Mouse (Mus musculus) left cerebral cortex, postnatal 14 days (tissue): ENCODE data around the gene Zbtb25. TPM values are rescaled to one million over a fixed set of nuclear protein-coding genes. Genes with fewer than 3 reads are reported as not detected.

Experiments used
- DNase-seq, 2 experiments: peaks; one replicate each; pipeline ENCODE4 v3.0.0; 2021 to 2022; ENCODE audit warnings: low spot score in 2 of 2, mixed read lengths in 1 of 2
- intact Hi-C: fragments of 180-260 bp; cut with DNase I; formaldehyde crosslinking; loops from one replicate; pipeline ENCODE4 v1.15.1; 2025
- total RNA-seq, 2 experiments: library from RNA; stranded (reverse); gene quantifications; 2 replicates each; pipeline ENCODE4 v1.2.3; 2021

Gene Zbtb25
- total RNA-seq, 2 experiments from 2014 or later = 17.0 to 18.0 TPM

DNA sequence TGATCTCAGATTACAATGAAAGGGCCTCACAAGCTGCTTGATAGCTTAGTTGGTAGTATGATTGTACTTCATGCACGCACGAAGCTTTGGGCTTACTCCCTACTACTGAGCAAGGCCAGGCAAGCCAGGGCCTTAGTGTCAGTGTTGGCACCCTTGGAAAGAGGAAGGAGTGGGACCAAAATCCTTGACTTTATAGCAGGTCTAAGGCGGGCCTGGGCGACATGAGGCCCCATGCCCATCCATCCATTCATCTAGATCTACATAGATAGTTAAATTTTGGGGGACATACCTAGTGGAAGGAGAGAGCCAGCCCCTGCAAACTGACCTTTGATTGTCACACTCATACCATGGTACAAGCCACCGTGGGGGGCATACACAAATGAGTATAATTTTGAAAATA is 61.0 kb downstream of the Zbtb25 start:
- intact Hi-C loops = no loop called here
- no peak for DNase-seq

DNA sequence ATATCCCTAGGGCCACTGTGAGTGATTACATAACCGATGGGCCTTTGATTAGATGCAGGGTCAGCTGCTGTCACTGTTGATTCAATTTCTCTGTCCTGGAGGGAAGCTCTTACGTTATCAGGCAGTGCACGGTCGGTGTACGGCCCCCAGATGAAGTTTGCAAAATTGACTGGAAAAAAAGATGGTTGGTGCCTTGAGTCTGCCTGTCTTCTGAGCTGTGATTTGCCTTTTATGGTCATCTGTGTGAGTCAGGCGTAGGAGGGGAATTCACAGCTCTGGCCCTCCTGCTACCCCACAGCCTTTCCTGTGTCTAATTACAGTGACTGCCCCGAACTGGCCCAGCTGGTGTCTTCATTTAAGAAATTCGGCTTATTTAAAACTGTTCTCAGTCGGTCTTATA is 61.4 kb downstream of the Zbtb25 start:
- peak; percentile 49 to 78 for DNase-seq
- intact Hi-C loops = no loop called here

DNA sequence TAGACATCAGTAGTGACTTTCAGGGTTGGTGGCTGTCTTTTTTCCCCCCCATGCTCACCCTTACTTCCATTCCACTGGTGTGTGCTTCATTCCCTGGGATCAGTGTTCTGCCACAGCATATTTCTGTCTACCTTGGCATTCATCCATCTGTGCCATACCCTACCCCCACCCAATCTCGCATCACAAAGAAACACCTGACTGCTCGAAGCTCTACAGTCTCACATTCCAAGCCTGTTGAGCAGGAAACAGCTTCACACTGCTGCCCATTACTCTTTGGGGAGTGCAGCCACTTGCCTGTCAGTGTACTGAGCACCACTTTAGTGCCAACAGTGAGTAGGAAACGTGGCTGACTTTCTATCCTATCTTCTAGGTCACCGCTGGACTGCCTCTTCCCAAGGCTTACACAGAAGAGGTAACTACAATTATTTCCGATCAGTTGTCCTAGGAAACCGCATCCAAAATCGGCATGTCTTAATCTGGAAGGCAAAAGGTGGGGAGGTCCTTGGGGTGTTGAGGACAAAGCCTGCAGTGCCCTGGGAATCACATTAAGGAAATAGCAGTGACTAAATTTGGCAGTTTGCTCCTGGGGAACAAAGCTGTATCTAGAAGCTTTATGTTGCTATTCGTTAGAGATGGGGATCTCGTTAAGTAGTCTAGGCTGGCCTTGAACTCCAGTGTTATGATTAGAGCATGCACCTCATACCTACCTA is 62.4 kb downstream of the Zbtb25 start:
- intact Hi-C loops = no loop called here

DNA sequence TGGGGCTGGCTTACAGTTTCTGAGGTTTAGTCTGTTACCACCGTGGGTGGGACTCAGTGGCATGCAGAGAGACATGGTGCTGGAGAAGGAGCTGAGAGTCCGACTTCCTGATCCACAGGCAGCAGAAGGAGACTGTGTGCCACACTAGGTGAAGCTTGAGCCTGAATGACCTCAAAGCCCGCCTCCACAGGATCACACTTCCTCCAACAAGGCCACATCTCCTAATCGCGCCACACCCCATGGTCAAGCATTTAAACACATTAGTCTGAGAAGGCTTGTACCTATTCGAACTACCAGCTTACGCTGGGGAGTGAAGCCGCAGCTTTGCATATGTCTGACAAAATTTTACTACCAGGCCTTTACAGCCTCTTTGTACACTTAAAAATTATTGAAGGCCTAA is 64.3 kb downstream of the Zbtb25 start:
- no peak for DNase-seq
- intact Hi-C loops = no loop called here

More for the DNA sequence above, 62.4 kb downstream of the Zbtb25 start:
- DNase-seq = peak in 1 of 2 experiments; percentile 42

DNA sequence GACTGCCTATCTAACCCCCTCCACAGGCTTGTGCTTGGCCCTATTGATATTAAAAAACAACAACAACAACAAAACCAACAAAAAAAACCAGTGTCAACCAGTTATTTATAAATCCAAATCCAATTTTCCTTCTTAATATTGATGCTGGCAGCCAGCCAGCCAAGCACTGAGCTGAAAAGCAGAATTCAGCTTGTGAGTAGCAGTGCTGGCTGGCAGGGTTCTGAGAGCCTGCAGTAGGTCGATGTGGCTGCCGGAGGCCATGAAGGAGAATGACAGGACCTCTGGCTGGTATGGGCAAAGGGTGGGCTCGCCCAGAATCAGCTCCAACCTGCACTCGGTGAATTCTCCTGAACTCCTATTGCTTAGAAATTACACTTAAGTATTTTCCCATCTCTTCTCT is 65.2 kb downstream of the Zbtb25 start:
- peak in 1 of 2 experiments; percentile 55 for DNase-seq
- intact Hi-C loops = no loop called here

DNA sequence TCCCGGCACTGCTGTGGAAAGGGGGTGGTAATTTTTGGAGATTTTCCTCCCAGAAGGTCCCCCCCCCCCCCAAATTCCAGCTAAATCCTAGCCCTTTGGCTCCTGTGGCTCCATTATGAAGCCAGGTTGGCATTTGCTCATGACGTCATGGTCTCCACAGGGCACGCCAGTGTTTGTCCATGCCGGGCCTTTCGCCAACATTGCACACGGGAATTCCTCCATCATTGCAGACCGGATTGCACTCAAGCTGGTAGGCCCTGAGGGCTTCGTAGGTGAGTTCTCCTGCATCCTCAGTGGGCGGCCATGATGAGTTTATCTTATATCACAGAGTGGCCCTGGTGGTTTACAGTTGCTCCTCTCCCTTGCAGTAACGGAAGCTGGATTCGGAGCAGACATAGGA is 65.9 kb downstream of the Zbtb25 start:
- intact Hi-C loops = no loop called here
- DNase-seq = no peak

DNA sequence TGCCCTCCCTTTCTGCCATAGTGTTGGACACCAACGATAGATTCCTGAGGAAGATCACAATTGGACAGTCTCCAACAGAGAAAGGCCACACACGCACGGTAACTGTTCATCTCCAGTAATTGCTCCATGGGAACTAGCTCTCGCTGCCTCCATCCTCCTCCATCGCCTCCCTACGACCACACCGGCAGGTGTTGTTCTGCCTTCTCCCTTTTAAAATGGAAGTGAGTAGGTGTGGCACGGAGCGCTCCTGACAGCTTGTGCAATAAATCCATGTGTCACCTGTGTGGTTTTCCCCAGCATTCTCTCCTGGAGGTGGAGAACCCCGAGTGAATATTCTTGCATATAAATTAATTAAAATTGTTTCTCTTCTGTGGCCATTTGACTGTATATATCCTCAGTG is 69.0 kb downstream of the Zbtb25 start:
- intact Hi-C loops = no loop called here
- DNase-seq = no peak

DNA sequence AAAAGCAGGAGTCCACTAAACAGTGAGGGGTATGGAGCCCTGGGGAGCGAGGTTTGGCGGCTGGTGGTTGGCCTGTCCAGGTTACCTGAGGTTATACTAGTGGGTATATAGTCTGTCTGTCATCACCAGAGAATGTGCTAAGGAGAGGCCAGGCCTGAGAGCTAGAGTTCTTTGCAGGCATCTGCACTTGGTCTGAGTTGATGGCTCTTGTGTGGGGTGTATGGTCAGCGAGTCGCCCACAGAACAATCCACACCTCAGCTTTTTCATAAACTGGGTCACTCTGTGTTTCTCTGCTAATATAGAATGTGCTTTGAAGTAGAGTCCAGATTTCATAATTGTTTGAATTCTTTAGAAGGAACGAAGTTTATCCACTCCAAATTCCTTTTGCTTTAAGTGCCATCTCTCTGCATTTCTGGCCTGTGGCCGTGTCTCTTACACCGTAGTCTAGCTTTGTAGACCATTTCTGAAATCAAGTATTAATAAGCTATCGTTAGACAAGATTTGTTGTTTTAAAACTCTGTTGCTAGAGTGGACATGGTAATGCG is 70.0 kb downstream of the Zbtb25 start:
- no peak for DNase-seq
- intact Hi-C loops = no loop called here

DNA sequence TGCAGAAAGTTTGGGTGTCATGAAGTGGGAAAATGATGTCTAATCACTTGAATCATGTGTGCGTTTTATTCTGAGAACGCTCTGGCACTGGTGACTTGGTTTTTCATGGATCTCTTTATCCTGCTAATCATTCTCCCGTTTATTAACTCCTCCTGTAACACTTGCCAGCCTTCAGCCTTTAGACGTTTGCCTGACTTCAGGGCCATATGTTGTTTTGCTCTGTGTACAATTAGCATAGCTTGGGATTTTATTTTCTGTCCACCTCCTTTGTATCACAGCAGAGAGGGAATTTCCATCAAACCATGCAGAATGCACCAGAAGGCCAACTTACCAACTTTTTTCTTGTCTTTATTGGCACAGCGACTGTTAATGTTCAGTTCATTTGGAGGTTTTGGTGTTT is 71.6 kb downstream of the Zbtb25 start:
- intact Hi-C loops = no loop called here
- DNase-seq = no peak

Other genes starting within 250 kb of the Zbtb25 start
- under 1 TPM; 0.18 to 0.21 TPM for gene Esr2, start 192.3 kb downstream of the Zbtb25 start, total RNA-seq
- not detected for gene Tex21, start 122.9 kb downstream of the Zbtb25 start, total RNA-seq
- gene Mthfd1, start 114.3 kb downstream of the Zbtb25 start, total RNA-seq = 10 to 100 TPM; 35.8 to 36.6 TPM
- gene Akap5, start 44.7 kb downstream of the Zbtb25 start, total RNA-seq = 100 to 1,000 TPM; 109 to 111 TPM
- gene Zbtb1, start 664 bp upstream of the Zbtb25 start, total RNA-seq = 1 to 10 TPM; 4.7 to 4.9 TPM
- gene Hspa2, start 34.6 kb upstream of the Zbtb25 start, total RNA-seq = 10 to 100 TPM; 62.1 to 68.6 TPM
- gene Ppp1r36, start 47.9 kb upstream of the Zbtb25 start, total RNA-seq = 1 to 10 TPM in 1 of 2 experiments, under 1 TPM in 1; 0.79 to 1.1 TPM
- 1 to 10 TPM; 7.0 to 9.7 TPM for gene Plekhg3, start 161.3 kb upstream of the Zbtb25 start, total RNA-seq